Mouse (Mus musculus): ENCODE measurements around the gene Map6d1. TPM values are rescaled to one million over a fixed set of nuclear protein-coding genes. Genes with fewer than 3 reads are reported as not detected.

The Map6d1 gene
- polyA plus RNA-seq, 1 experiment from 2014 or later, result 0.10 TPM

DNA sequence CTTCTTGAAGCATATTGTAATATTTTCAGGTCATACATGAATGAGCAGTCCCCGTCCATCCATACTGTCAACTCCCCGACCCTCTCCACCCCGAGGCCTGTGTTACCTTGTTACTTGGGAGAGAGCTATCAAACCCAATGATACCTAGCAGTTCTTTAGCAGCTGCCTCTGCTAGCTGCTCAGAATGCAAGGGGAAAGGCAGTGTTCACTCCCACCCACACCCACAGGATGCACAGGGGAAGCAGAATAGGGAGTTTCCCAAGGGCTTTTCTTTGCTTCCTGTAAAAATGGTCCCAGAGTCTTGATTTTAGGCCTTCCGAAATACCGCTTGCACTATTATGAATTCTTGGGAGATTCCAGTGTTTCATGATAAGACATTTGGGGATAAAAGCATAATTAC, 13.0 kb downstream of the Map6d1 start:
- Histone ChIP-seq H3K27me3 (replicated peaks; ENCODE audit: control insufficient read depth, insufficient read depth, low read length) (no peaks in the 10 kb centered on the region), H3K27ac (ENCODE audit: low read depth, low read length) (no peak overlapping the region), H3K9ac (ENCODE audit: low read depth, low read length) (no peak overlapping the region), H3K9me3 (ENCODE audit: control insufficient read depth) (no peaks in the 10 kb centered on the region), H3K4me2 (replicated peaks; ENCODE audit: low read depth) (no peak overlapping the region), H3K36me3 (ENCODE audit: control insufficient read depth, insufficient read depth) (peaks cover 60% of the 10 kb centered on the region), H3K4me3 (ENCODE audit: low read depth, low read length) (no peak overlapping the region), H3K4me1 (replicated peaks; ENCODE audit: control insufficient read depth, insufficient read depth, low read length) (no peaks in the 10 kb centered on the region)
- 94% methylated on average over 5 of the region's 5 CpGs for WGBS
- ATAC-seq, result no peak
- TF ChIP-seq CTCF (IDR thresholded peaks at IDR 0.05; ENCODE audit: low read depth), result no peak

DNA sequence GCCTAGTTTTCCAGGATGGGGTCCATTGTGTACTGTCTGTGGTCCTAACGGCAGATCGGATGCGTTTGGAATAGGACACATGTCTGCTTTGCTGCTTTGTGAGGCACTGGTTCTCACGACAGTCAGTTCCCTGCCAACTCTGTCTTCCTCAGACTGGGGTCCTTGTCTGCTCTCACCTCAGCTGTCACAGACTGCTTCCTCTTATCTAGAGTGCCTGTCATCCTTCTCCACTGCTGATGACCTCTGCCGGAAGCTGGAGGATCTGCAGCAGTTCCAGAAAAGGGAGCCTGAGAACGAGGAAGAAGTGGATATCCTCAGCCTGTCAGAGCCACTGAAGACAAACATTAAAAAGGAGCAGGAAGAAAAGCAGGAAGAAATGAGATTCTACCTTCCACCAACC, 13.7 kb downstream of the Map6d1 start:
- Histone ChIP-seq H3K4me2 (replicated peaks; ENCODE audit: low read depth) (no peak overlapping the region), H3K9ac (ENCODE audit: low read depth, low read length) (no peak overlapping the region), H3K36me3 (ENCODE audit: control insufficient read depth, insufficient read depth) (peaks cover 66% of the 10 kb centered on the region), H3K27ac (ENCODE audit: low read depth, low read length) (no peak overlapping the region), H3K4me1 (replicated peaks; ENCODE audit: control insufficient read depth, insufficient read depth, low read length) (no peaks in the 10 kb centered on the region), H3K27me3 (replicated peaks; ENCODE audit: control insufficient read depth, insufficient read depth, low read length) (no peaks in the 10 kb centered on the region), H3K9me3 (ENCODE audit: control insufficient read depth) (no peaks in the 10 kb centered on the region), H3K4me3 (ENCODE audit: low read depth, low read length) (no peak overlapping the region)
- WGBS, result 70% methylated on average over 6 of the region's 6 CpGs
- TF ChIP-seq CTCF (IDR thresholded peaks at IDR 0.05; ENCODE audit: low read depth), result peak; percentile 59
- no peak for ATAC-seq

DNA sequence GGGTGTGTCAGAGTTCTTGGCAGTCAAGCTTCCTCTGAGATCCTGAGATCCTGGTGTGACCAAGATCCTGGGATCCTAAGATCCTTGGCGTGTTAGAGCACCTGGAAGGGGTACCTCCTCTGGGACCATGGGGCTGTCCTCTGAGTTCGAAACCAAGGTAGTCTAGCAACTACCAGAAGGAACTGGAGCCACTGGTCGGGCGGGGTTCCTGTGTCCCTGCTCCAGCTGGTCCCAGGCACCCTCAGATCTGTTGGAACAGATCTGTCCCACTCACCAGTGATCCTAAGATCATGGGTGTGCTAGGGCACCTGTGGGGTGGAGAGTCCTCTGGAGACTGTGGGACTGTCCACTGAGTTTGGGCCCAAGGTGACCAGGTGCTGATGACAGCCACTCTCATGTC, 14.5 kb downstream of the Map6d1 start:
- Histone ChIP-seq H3K9me3 (ENCODE audit: control insufficient read depth) (no peaks in the 10 kb centered on the region), H3K9ac (ENCODE audit: low read depth, low read length) (no peak overlapping the region), H3K4me1 (replicated peaks; ENCODE audit: control insufficient read depth, insufficient read depth, low read length) (no peaks in the 10 kb centered on the region), H3K36me3 (ENCODE audit: control insufficient read depth, insufficient read depth) (peaks cover 72% of the 10 kb centered on the region), H3K27me3 (replicated peaks; ENCODE audit: control insufficient read depth, insufficient read depth, low read length) (no peaks in the 10 kb centered on the region), H3K4me2 (replicated peaks; ENCODE audit: low read depth) (no peak overlapping the region), H3K27ac (ENCODE audit: low read depth, low read length) (no peak overlapping the region), H3K4me3 (ENCODE audit: low read depth, low read length) (no peak overlapping the region)
- TF ChIP-seq CTCF (IDR thresholded peaks at IDR 0.05; ENCODE audit: low read depth), result no peak
- WGBS, result 90% methylated on average over 4 of the region's 4 CpGs
- ATAC-seq, result no peak

DNA sequence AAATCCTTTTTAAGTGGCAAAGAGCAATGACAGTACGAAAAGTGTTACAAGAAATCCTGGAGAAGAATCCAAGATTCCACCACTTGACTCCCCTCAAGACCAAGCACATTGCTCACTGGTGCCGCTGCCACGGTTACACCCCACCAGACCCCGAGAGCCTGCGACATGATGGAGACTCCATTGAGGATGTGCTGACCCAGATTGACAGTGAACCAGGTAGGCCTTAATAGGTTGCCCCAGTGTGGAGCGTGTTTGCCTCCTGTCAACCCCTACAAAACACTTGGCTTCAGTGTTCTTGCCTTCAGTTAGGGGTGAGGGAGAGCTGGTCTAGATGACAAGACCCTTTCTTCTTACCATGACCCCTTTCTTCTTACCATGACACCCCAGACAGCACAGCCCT, 18.4 kb downstream of the Map6d1 start:
- Histone ChIP-seq H3K9ac (ENCODE audit: low read depth, low read length) (no peak overlapping the region), H3K9me3 (ENCODE audit: control insufficient read depth) (no peaks in the 10 kb centered on the region), H3K27me3 (replicated peaks; ENCODE audit: control insufficient read depth, insufficient read depth, low read length) (no peaks in the 10 kb centered on the region), H3K36me3 (ENCODE audit: control insufficient read depth, insufficient read depth) (peaks cover 57% of the 10 kb centered on the region), H3K4me1 (replicated peaks; ENCODE audit: control insufficient read depth, insufficient read depth, low read length) (no peaks in the 10 kb centered on the region), H3K4me2 (replicated peaks; ENCODE audit: low read depth) (no peak overlapping the region), H3K27ac (ENCODE audit: low read depth, low read length) (no peak overlapping the region), H3K4me3 (ENCODE audit: low read depth, low read length) (no peak overlapping the region)
- TF ChIP-seq CTCF (IDR thresholded peaks at IDR 0.05; ENCODE audit: low read depth), result no peak
- no peak for ATAC-seq
- 98% methylated on average over 6 of the region's 6 CpGs for WGBS

DNA sequence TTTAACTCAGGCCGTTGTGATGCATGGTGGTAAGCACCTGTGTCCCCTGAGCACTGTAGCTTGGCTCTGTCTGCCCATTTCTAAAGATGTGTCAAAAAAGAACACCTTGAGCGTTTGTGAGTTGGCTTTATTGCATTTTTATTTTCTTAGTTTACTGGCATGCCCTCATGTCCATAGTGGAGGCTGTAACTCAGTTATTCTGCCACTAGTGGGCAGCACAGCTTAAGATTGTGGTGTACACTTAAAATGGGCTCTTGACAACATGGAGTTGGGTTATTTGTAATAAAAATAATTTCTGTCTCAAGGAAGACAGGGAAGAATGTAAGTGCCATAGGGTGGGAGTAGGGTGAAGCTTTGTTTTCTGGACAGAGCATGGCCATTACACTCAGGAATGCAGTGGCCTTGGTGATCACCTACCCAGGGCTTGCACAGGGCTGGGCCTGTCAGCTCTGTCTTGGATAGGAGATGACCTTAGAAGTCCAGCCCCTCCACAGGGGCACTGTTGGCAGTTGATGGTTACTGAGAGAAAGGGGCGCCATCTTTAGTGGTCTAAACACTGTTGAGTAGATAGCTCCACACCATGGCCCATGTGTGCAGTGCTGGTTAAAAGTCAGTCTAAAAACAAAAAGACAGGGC, 27.4 kb downstream of the Map6d1 start:
- no peak overlapping the region for H3K4me3 ChIP-seq (ENCODE audit: low read depth, low read length)
- H3K4me1 ChIP-seq (replicated peaks; ENCODE audit: control insufficient read depth, insufficient read depth, low read length), result no peaks in the 10 kb centered on the region
- H3K9ac ChIP-seq (ENCODE audit: low read depth, low read length), result no peak overlapping the region
- H3K36me3 ChIP-seq (ENCODE audit: control insufficient read depth, insufficient read depth), result peaks cover 70% of the 10 kb centered on the region
- no peaks in the 10 kb centered on the region for H3K27me3 ChIP-seq (replicated peaks; ENCODE audit: control insufficient read depth, insufficient read depth, low read length)
- peak; percentile 38; the same call in 1 of the 2 replicates for ATAC-seq
- H3K27ac ChIP-seq (ENCODE audit: low read depth, low read length), result no peak overlapping the region
- WGBS, result 81% methylated on average over 3 of the region's 3 CpGs
- no peaks in the 10 kb centered on the region for H3K9me3 ChIP-seq (ENCODE audit: control insufficient read depth)
- H3K4me2 ChIP-seq (replicated peaks; ENCODE audit: low read depth), result no peak overlapping the region
- peak; percentile 81 for TF ChIP-seq CTCF (IDR thresholded peaks at IDR 0.05; ENCODE audit: low read depth)

DNA sequence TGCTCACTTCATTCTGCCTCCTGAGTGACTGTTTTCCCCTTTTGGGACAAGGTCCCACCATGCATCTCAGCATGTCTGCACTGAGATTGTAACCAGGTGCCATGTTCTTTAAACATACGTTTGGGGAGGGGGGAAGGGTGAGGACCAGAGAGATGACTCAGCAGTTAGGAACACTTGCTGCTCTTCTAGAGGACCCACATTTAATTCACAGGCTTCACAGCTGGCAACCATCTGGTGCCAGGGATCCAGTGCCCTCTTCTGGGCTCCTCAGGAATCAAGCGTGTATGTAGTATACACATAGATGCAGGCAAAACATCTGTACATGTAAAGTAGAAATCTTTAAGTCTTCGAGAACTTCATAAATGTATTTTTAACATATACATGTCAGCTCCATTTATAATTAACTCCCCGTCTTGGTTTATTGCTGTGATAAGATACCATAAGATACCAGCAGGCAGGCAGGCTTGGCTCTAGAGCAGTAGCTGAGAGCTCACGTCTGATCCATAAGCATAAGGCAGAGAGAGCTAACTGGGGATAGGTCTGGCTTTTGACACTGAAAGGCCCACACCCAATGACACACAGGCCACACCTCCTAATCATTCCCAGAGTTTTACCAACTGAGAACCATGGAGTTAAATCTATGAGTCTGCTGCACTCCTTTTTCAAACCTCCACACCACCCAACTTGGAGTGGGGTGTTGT, 41.5 kb downstream of the Map6d1 start:
- Histone ChIP-seq H3K4me1 (replicated peaks; ENCODE audit: control insufficient read depth, insufficient read depth, low read length) (no peaks in the 10 kb centered on the region), H3K9ac (ENCODE audit: low read depth, low read length) (no peak overlapping the region), H3K27ac (ENCODE audit: low read depth, low read length) (no peak overlapping the region), H3K4me3 (ENCODE audit: low read depth, low read length) (no peak overlapping the region), H3K27me3 (replicated peaks; ENCODE audit: control insufficient read depth, insufficient read depth, low read length) (no peaks in the 10 kb centered on the region), H3K9me3 (ENCODE audit: control insufficient read depth) (no peaks in the 10 kb centered on the region), H3K36me3 (ENCODE audit: control insufficient read depth, insufficient read depth) (peaks cover 36% of the 10 kb centered on the region), H3K4me2 (replicated peaks; ENCODE audit: low read depth) (no peak overlapping the region)
- peak; percentile 53 for TF ChIP-seq CTCF (IDR thresholded peaks at IDR 0.05; ENCODE audit: low read depth)
- 54% methylated on average over 5 of the region's 5 CpGs for WGBS
- peak; percentile 51 for ATAC-seq
